Mouse (Mus musculus): ENCODE measurements around the gene Tent5b. TPM values are rescaled to one million over a fixed set of nuclear protein-coding genes. Genes with fewer than 3 reads are reported as not detected.

The Tent5b gene
- polyA plus RNA-seq, 1 experiment from 2014 or later = 0.09 TPM

GRCm38 (mm10) chr4:133461362-133461761 lies 18.6 kb upstream of the Tent5b start:
- no peak overlapping the region for H3K27ac ChIP-seq (ENCODE audit: low read length)
- H3K4me3 ChIP-seq (replicated peaks; ENCODE audit: low read length) = no peak overlapping the region
- ATAC-seq = no peak
- no peaks in the 10 kb centered on the region for H3K36me3 ChIP-seq (ENCODE audit: control insufficient read depth, insufficient read depth)
- H3K4me1 ChIP-seq (replicated peaks; ENCODE audit: control insufficient read depth, insufficient read depth, low read length) = no peaks in the 10 kb centered on the region
- no peaks in the 10 kb centered on the region for H3K9me3 ChIP-seq (ENCODE audit: control insufficient read depth, low read length)
- 68% methylated on average over 4 of the region's 4 CpGs for WGBS
- no peak overlapping the region for H3K4me2 ChIP-seq (ENCODE audit: low read length)
- no peaks in the 10 kb centered on the region for H3K27me3 ChIP-seq (replicated peaks; ENCODE audit: control insufficient read depth, insufficient read depth, low read length)
- H3K9ac ChIP-seq (replicated peaks; ENCODE audit: low read depth, low read length) = no peak overlapping the region

- Histone ChIP-seq H3K9me3 (ENCODE audit: control insufficient read depth, low read length) (no peaks in the 10 kb centered on the region), H3K27me3 (replicated peaks; ENCODE audit: control insufficient read depth, insufficient read depth, low read length) (no peaks in the 10 kb centered on the region), H3K27ac (ENCODE audit: low read length) (no peak overlapping the region), H3K4me2 (ENCODE audit: low read length) (no peak overlapping the region), H3K4me3 (replicated peaks; ENCODE audit: low read length) (no peak overlapping the region), H3K36me3 (ENCODE audit: control insufficient read depth, insufficient read depth) (no peaks in the 10 kb centered on the region), H3K9ac (replicated peaks; ENCODE audit: low read depth, low read length) (no peak overlapping the region), H3K4me1 (replicated peaks; ENCODE audit: control insufficient read depth, insufficient read depth, low read length) (peaks cover 5% of the 10 kb centered on the region)
- ATAC-seq = no peak
- 64% methylated on average over 6 of the region's 6 CpGs for WGBS
Observed at GRCm38 (mm10) chr4:133463184-133463583, 16.7 kb upstream of the Tent5b start.

- H3K9ac ChIP-seq (replicated peaks; ENCODE audit: low read depth, low read length) = peak overlapping the region; percentile 54
- peak overlapping the region; percentile 97 for H3K4me2 ChIP-seq (ENCODE audit: low read length)
- H3K4me3 ChIP-seq (replicated peaks; ENCODE audit: low read length) = peak overlapping the region; percentile 54
- H3K27me3 ChIP-seq (replicated peaks; ENCODE audit: control insufficient read depth, insufficient read depth, low read length) = peaks cover 3% of the 10 kb centered on the region; the same call in 1 of the 2 replicates
- H3K27ac ChIP-seq (ENCODE audit: low read length) = no peak overlapping the region
- no peaks in the 10 kb centered on the region for H3K36me3 ChIP-seq (ENCODE audit: control insufficient read depth, insufficient read depth)
- peak; percentile 54; the same call in 1 of the 2 replicates for ATAC-seq
- H3K9me3 ChIP-seq (ENCODE audit: control insufficient read depth, low read length) = no peaks in the 10 kb centered on the region; the same call in 1 of the 2 replicates
- peaks cover 8% of the 10 kb centered on the region for H3K4me1 ChIP-seq (replicated peaks; ENCODE audit: control insufficient read depth, insufficient read depth, low read length)
- under 1% methylated on average over 26 of the region's 27 CpGs for WGBS
Observed at GRCm38 (mm10) chr4:133468080-133468479, 11.9 kb upstream of the Tent5b start.

DNA sequence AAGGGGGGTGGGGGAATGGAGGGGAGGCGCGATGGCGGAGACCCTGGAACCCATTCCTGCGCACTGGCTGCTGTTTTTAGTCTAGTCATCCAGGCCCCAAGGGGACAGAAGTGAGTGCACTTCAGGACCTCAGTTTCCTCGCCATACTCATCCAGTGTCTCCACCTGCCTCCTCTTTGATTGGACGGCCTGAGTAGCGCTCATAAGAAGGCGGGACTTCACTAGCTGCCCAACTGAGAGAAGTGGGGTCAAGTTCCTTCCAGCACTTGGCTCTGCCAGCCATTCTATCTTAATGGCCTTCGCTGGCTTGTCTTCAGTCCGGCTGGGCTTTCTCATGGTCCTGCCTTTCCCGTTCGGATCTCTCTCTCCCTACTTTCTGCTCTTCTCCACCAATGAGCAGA lies 10.8 kb upstream of the Tent5b start:
- no peak for ATAC-seq
- Histone ChIP-seq H3K4me1 (replicated peaks; ENCODE audit: control insufficient read depth, insufficient read depth, low read length) (peaks cover 8% of the 10 kb centered on the region), H3K9me3 (ENCODE audit: control insufficient read depth, low read length) (no peaks in the 10 kb centered on the region; the same call in 1 of the 2 replicates), H3K9ac (replicated peaks; ENCODE audit: low read depth, low read length) (no peak overlapping the region), H3K27ac (ENCODE audit: low read length) (no peak overlapping the region), H3K4me3 (replicated peaks; ENCODE audit: low read length) (no peak overlapping the region), H3K4me2 (ENCODE audit: low read length) (no peak overlapping the region), H3K36me3 (ENCODE audit: control insufficient read depth, insufficient read depth) (no peaks in the 10 kb centered on the region), H3K27me3 (replicated peaks; ENCODE audit: control insufficient read depth, insufficient read depth, low read length) (peaks cover 3% of the 10 kb centered on the region; the same call in 1 of the 2 replicates)
- WGBS = 17% methylated on average over 12 of the region's 12 CpGs

DNA sequence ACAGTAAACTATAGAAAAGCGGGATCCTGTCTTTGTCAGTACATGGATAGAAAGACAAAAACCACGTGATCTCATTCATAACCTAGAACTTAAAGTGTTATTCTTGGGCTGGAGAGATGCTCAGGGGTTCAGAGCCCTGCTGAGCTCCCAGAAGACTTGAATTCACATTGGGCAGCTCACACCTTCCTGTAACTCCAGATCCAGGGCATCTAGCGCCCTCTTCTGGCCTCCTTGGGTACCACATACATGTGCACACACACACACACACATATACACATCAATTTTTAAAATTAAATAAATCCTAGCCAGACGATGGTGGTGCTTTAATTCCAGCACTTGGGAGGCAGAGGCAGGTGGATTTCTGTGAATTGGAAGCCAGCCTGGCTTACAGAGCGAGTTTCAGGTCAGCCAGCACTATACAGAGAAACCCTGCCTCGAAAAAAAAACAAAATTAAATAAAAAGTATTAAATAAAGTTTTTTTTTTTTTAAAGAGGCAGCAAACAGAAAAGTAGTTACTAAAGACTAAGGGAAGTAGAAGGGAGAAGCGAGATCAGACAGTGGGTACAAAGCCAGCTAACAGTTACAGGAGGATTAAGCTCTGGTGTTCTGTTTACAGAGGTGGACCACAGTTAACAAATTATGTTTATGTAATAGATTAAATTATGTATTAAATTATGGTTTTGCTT lies 8.7 kb upstream of the Tent5b start:
- Histone ChIP-seq H3K4me3 (replicated peaks; ENCODE audit: low read length) (no peak overlapping the region), H3K27me3 (replicated peaks; ENCODE audit: control insufficient read depth, insufficient read depth, low read length) (peaks cover 3% of the 10 kb centered on the region; the same call in 1 of the 2 replicates), H3K36me3 (ENCODE audit: control insufficient read depth, insufficient read depth) (no peaks in the 10 kb centered on the region), H3K4me2 (ENCODE audit: low read length) (no peak overlapping the region), H3K4me1 (replicated peaks; ENCODE audit: control insufficient read depth, insufficient read depth, low read length) (peaks cover 8% of the 10 kb centered on the region), H3K9ac (replicated peaks; ENCODE audit: low read depth, low read length) (no peak overlapping the region), H3K27ac (ENCODE audit: low read length) (no peak overlapping the region), H3K9me3 (ENCODE audit: control insufficient read depth, low read length) (no peaks in the 10 kb centered on the region; the same call in 1 of the 2 replicates)
- no peak for ATAC-seq
- 77% methylated on average over 7 of the region's 7 CpGs for WGBS

GRCm38 (mm10) chr4:133473833-133474232 lies 6.1 kb upstream of the Tent5b start:
- WGBS = 66% methylated on average over 2 of the region's 2 CpGs
- peaks cover 9% of the 10 kb centered on the region for H3K27me3 ChIP-seq (replicated peaks; ENCODE audit: control insufficient read depth, insufficient read depth, low read length)
- no peak overlapping the region for H3K4me2 ChIP-seq (ENCODE audit: low read length)
- no peak overlapping the region for H3K4me3 ChIP-seq (replicated peaks; ENCODE audit: low read length)
- ATAC-seq = no peak
- no peaks in the 10 kb centered on the region; the same call in 1 of the 2 replicates for H3K9me3 ChIP-seq (ENCODE audit: control insufficient read depth, low read length)
- H3K36me3 ChIP-seq (ENCODE audit: control insufficient read depth, insufficient read depth) = no peaks in the 10 kb centered on the region
- H3K4me1 ChIP-seq (replicated peaks; ENCODE audit: control insufficient read depth, insufficient read depth, low read length) = no peaks in the 10 kb centered on the region
- H3K9ac ChIP-seq (replicated peaks; ENCODE audit: low read depth, low read length) = no peak overlapping the region
- H3K27ac ChIP-seq (ENCODE audit: low read length) = no peak overlapping the region

DNA sequence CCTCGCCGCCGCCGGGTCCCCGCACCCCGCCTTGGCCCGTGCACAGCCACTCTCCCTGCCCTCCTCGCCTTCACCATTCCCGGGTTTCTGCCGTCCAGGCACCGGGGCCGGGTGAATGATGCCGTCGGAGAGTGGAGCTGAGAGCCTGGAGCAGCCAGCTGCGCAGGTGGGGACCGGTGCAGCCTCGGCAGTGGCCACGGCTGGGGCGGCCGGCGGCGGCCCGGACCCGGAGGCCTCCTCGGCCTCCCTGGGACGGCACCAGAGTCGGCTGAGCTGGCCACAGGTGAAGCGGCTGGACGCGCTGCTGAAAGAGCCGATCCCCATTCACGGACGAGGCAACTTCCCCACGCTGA lies 229 bp downstream of the Tent5b start:
- Histone ChIP-seq H3K9ac (replicated peaks; ENCODE audit: low read depth, low read length) (no peak overlapping the region; the same call in 1 of the 2 replicates), H3K9me3 (ENCODE audit: control insufficient read depth, low read length) (no peaks in the 10 kb centered on the region), H3K27ac (ENCODE audit: low read length) (no peak overlapping the region), H3K4me3 (replicated peaks; ENCODE audit: low read length) (peak overlapping the region; percentile 43), H3K4me2 (ENCODE audit: low read length) (peak overlapping the region; percentile 55), H3K36me3 (ENCODE audit: control insufficient read depth, insufficient read depth) (no peaks in the 10 kb centered on the region), H3K4me1 (replicated peaks; ENCODE audit: control insufficient read depth, insufficient read depth, low read length) (peaks cover 8% of the 10 kb centered on the region; the same call in 1 of the 2 replicates), H3K27me3 (replicated peaks; ENCODE audit: control insufficient read depth, insufficient read depth, low read length) (peaks cover 25% of the 10 kb centered on the region)
- no peak for ATAC-seq
- WGBS = 5% methylated on average over 34 of the region's 34 CpGs

DNA sequence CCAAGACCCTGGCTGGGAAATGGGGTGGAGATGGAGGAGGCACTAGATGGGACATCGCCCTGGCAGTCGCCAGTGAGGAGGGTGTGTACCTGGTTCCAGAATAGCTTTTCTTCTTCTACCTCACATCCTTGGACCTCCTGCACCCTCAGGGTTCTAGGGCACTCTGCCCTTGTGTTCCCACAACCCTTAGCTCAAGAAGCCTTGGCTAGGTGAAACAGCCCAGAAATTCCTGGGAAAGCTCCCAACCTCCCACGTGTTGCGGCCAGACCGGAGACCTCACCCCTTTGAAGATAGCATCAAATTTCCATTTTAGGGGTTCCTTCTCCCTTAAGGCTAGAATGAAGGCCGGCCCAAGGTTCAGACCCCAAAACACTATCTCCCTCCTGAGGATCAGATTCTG lies 822 bp downstream of the Tent5b start:
- Histone ChIP-seq H3K4me1 (replicated peaks; ENCODE audit: control insufficient read depth, insufficient read depth, low read length) (peaks cover 8% of the 10 kb centered on the region; the same call in 1 of the 2 replicates), H3K36me3 (ENCODE audit: control insufficient read depth, insufficient read depth) (no peaks in the 10 kb centered on the region), H3K4me2 (ENCODE audit: low read length) (no peak overlapping the region), H3K4me3 (replicated peaks; ENCODE audit: low read length) (no peak overlapping the region), H3K27ac (ENCODE audit: low read length) (no peak overlapping the region), H3K27me3 (replicated peaks; ENCODE audit: control insufficient read depth, insufficient read depth, low read length) (peaks cover 25% of the 10 kb centered on the region), H3K9ac (replicated peaks; ENCODE audit: low read depth, low read length) (no peak overlapping the region), H3K9me3 (ENCODE audit: control insufficient read depth, low read length) (no peaks in the 10 kb centered on the region)
- WGBS = 48% methylated on average over 6 of the region's 6 CpGs
- no peak for ATAC-seq

- H3K4me2 ChIP-seq (ENCODE audit: low read length) = no peak overlapping the region
- H3K4me3 ChIP-seq (replicated peaks; ENCODE audit: low read length) = no peak overlapping the region
- H3K9me3 ChIP-seq (ENCODE audit: control insufficient read depth, low read length) = no peaks in the 10 kb centered on the region
- peaks cover 25% of the 10 kb centered on the region for H3K27me3 ChIP-seq (replicated peaks; ENCODE audit: control insufficient read depth, insufficient read depth, low read length)
- H3K9ac ChIP-seq (replicated peaks; ENCODE audit: low read depth, low read length) = no peak overlapping the region
- H3K27ac ChIP-seq (ENCODE audit: low read length) = no peak overlapping the region
- ATAC-seq = no peak
- H3K36me3 ChIP-seq (ENCODE audit: control insufficient read depth, insufficient read depth) = no peaks in the 10 kb centered on the region
- 38% methylated on average over 4 of the region's 4 CpGs for WGBS
- peaks cover 8% of the 10 kb centered on the region; the same call in 1 of the 2 replicates for H3K4me1 ChIP-seq (replicated peaks; ENCODE audit: control insufficient read depth, insufficient read depth, low read length)
Observed at GRCm38 (mm10) chr4:133481488-133481887, 1.6 kb downstream of the Tent5b start.

Data from forebrain, embryonic 16.5 days (tissue).